Comparison of ENCODE assay signal across 23 mouse cellular contexts in genomic region chr5:20544374-20544773, GRCm38 (mm10).
DNase-seq lines count a peak whose midpoint lies in the region; ATAC-seq lines count a peak whose summit lies in the region.
"Had no signal": no experiment of that assay in that cellular context is flagged by ENCODE, and none has a peak within 500 bp of the region (broad histone marks: within the 10 kb centered on the region; RNA-seq: fewer than 3 reads in every experiment).

No protein-coding gene starts in this region.

- no peaks in the 10 kb centered on the region; the same call in 1 of the 2 replicates for H3K36me3 ChIP-seq in hindbrain, embryonic 13.5 days
- H3K36me3 ChIP-seq in hindbrain, embryonic 11.5 days (ENCODE audit: control insufficient read depth, insufficient read depth, low read length): no peaks in the 10 kb centered on the region
- H3K36me3 ChIP-seq in hindbrain, embryonic 16.5 days (ENCODE audit: control insufficient read depth, insufficient read depth, low read length): no peaks in the 10 kb centered on the region
- no peaks in the 10 kb centered on the region for H3K36me3 ChIP-seq in liver, embryonic 12.5 days
- H3K36me3 ChIP-seq: embryonic facial prominence, embryonic 15.5 days; forebrain, embryonic 10.5 days; G1E; limb, embryonic 10.5 days; liver, embryonic 13.5 days had no signal

- H3K9ac ChIP-seq in hindbrain, embryonic 13.5 days: no peak overlapping the region
- no peak overlapping the region for H3K9ac ChIP-seq in hindbrain, embryonic 11.5 days (ENCODE audit: low read depth, low read length)
- no peak overlapping the region for H3K9ac ChIP-seq in hindbrain, embryonic 16.5 days (ENCODE audit: low read depth, low read length)
- no peak overlapping the region for H3K9ac ChIP-seq in liver, embryonic 12.5 days
- H3K9ac ChIP-seq: embryonic facial prominence, embryonic 15.5 days; liver, embryonic 13.5 days had no signal

- WGBS in hindbrain, embryonic 13.5 days: 39% methylated on average over 5 of the region's 5 CpGs
- 55% methylated on average over 5 of the region's 5 CpGs for WGBS in hindbrain, embryonic 11.5 days
- WGBS in hindbrain, embryonic 16.5 days: 41% methylated on average over 5 of the region's 5 CpGs
- 60% methylated on average over 5 of the region's 5 CpGs for WGBS in liver, embryonic 12.5 days (ENCODE audit: insufficient replicate concordance)

- H3K4me3 ChIP-seq in hindbrain, embryonic 13.5 days: no peak overlapping the region
- no peak overlapping the region for H3K4me3 ChIP-seq in hindbrain, embryonic 11.5 days (ENCODE audit: low read depth, low read length)
- H3K4me3 ChIP-seq in hindbrain, embryonic 16.5 days (ENCODE audit: low read length): no peak overlapping the region
- H3K4me3 ChIP-seq in liver, embryonic 12.5 days: no peak overlapping the region
- H3K4me3 ChIP-seq: embryonic facial prominence, embryonic 15.5 days; forebrain, embryonic 10.5 days; left cerebral cortex, adult 2 months; limb, embryonic 10.5 days; liver, embryonic 13.5 days had no signal

- ATAC-seq in hindbrain, embryonic 13.5 days (ENCODE audit: low FRiP score): peak; percentile 74; the same call in 1 of the 2 replicates
- ATAC-seq in hindbrain, embryonic 11.5 days (ENCODE audit: low FRiP score): no peak
- peak; percentile 69; the same call in 1 of the 2 replicates for ATAC-seq in hindbrain, embryonic 16.5 days
- ATAC-seq in liver, embryonic 12.5 days: no peak
- ATAC-seq: CD4-positive, CD25-positive, alpha-beta regulatory T cell, adult 4 months; inflammation-experienced regulatory T-cells, adult 6 months; lung, postnatal 0 days had no signal

- H3K27ac ChIP-seq in hindbrain, embryonic 13.5 days: no peak overlapping the region
- H3K27ac ChIP-seq in hindbrain, embryonic 11.5 days (ENCODE audit: low read depth, low read length): no peak overlapping the region
- no peak overlapping the region for H3K27ac ChIP-seq in hindbrain, embryonic 16.5 days (ENCODE audit: low read depth, low read length)
- no peak overlapping the region for H3K27ac ChIP-seq in liver, embryonic 12.5 days
- H3K27ac ChIP-seq: embryonic facial prominence, embryonic 15.5 days; forebrain, embryonic 10.5 days; left cerebral cortex, adult 2 months; limb, embryonic 10.5 days; liver, embryonic 13.5 days had no signal

- H3K9me3 ChIP-seq in hindbrain, embryonic 13.5 days: no peaks in the 10 kb centered on the region
- H3K9me3 ChIP-seq in hindbrain, embryonic 11.5 days (ENCODE audit: control insufficient read depth, low read length): no peaks in the 10 kb centered on the region
- no peaks in the 10 kb centered on the region for H3K9me3 ChIP-seq in hindbrain, embryonic 16.5 days (ENCODE audit: control insufficient read depth, low read length)
- H3K9me3 ChIP-seq in liver, embryonic 12.5 days (replicated peaks): no peaks in the 10 kb centered on the region
- H3K9me3 ChIP-seq: embryonic facial prominence, embryonic 15.5 days; forebrain, embryonic 10.5 days; G1E; limb, embryonic 10.5 days; liver, embryonic 13.5 days had no signal

- no peak overlapping the region for H3K4me2 ChIP-seq in hindbrain, embryonic 13.5 days
- no peak overlapping the region for H3K4me2 ChIP-seq in hindbrain, embryonic 11.5 days (replicated peaks; ENCODE audit: low read depth, low read length)
- no peak overlapping the region for H3K4me2 ChIP-seq in hindbrain, embryonic 16.5 days (ENCODE audit: low read length)
- no peak overlapping the region for H3K4me2 ChIP-seq in liver, embryonic 12.5 days
- H3K4me2 ChIP-seq: embryonic facial prominence, embryonic 15.5 days; heart, embryonic 11.5 days; liver, embryonic 13.5 days had no signal

- 0 out of 2 replicates have a peak, but pooled peaks cover 2% of the 10 kb centered on the region for H3K4me1 ChIP-seq in hindbrain, embryonic 13.5 days (replicated peaks)
- no peaks in the 10 kb centered on the region for H3K4me1 ChIP-seq in hindbrain, embryonic 11.5 days (replicated peaks; ENCODE audit: control insufficient read depth, insufficient read depth, low read length)
- H3K4me1 ChIP-seq in hindbrain, embryonic 16.5 days (ENCODE audit: control insufficient read depth, insufficient read depth, low read depth, low read length): no peaks in the 10 kb centered on the region
- H3K4me1 ChIP-seq in liver, embryonic 12.5 days: no peaks in the 10 kb centered on the region
- H3K4me1 ChIP-seq: embryonic facial prominence, embryonic 15.5 days; liver, embryonic 13.5 days had no signal

- no peaks in the 10 kb centered on the region for H3K27me3 ChIP-seq in hindbrain, embryonic 13.5 days
- no peaks in the 10 kb centered on the region for H3K27me3 ChIP-seq in hindbrain, embryonic 11.5 days (ENCODE audit: control insufficient read depth, insufficient read depth, low read length)
- no peaks in the 10 kb centered on the region for H3K27me3 ChIP-seq in hindbrain, embryonic 16.5 days (replicated peaks; ENCODE audit: control insufficient read depth, insufficient read depth, low read length)
- H3K27me3 ChIP-seq in liver, embryonic 12.5 days (replicated peaks): no peaks in the 10 kb centered on the region
- H3K27me3 ChIP-seq: embryonic facial prominence, embryonic 15.5 days; liver, embryonic 13.5 days had no signal

- peak; percentile 40 for DNase-seq in embryo, embryonic 10 days (ENCODE audit: low spot score)
- DNase-seq in embryo, embryonic 9.5 days (ENCODE audit: extremely low spot score): no peak
- DNase-seq in hindbrain, embryonic 11.5 days (ENCODE audit: low spot score): no peak
- peak; percentile 58 for DNase-seq in retina, embryonic 14.5 days (ENCODE audit: low spot score)
- DNase-seq in gastrocnemius, postnatal 10 days: no peak
- DNase-seq: adrenal gland, postnatal 36 days; cerebellum, adult 9-11 months; gastrocnemius, postnatal 14 days; heart, postnatal 14 days; liver, embryonic 13.5 days; thymus, postnatal 36 days had no signal

Comparison
In these comparisons a context has a peak if more than half of its experiments do, and no peak if none do; other contexts are left out.
1. DNase-seq: peak in embryo, embryonic 10 days (single experiment) and retina, embryonic 14.5 days (single experiment); none in embryo, embryonic 9.5 days (single experiment), hindbrain, embryonic 11.5 days (single experiment) and gastrocnemius, postnatal 10 days (single experiment).
2. ATAC-seq: peak in hindbrain, embryonic 13.5 days (single experiment) and hindbrain, embryonic 16.5 days (single experiment); none in hindbrain, embryonic 11.5 days (single experiment) and liver, embryonic 12.5 days (single experiment).